Mouse (Mus musculus): Measurements from ENCODE around the gene Edf1. TPM values are rescaled to one million over a fixed set of nuclear protein-coding genes. Genes with fewer than 3 reads are reported as not detected.

Edf1 gene
- total and polyA plus RNA-seq, 3 experiments: 188 to 215 (median 202) TPM

GRCm38 (mm10) chr2:25560551-25560950, 2.9 kb downstream of the Edf1 start:
- peaks cover 25% of the 10 kb centered on the region for H3K79me2 ChIP-seq (replicated peaks; ENCODE audit: control insufficient read depth, extremely low read depth, insufficient read depth, poor library complexity, severe bottlenecking)
- H3K4me1 ChIP-seq (ENCODE audit: control insufficient read depth in 1 of 2, insufficient read depth in 2 of 2): peaks cover 11 to 22% of the 10 kb centered on the region in 2 experiments
- H3K9me3 ChIP-seq (replicated peaks; ENCODE audit: low read length): no peaks in the 10 kb centered on the region
- TF ChIP-seq HCFC1 (IDR thresholded peaks at IDR 0.05; ENCODE audit: low read depth, low read length): no peak
- no peak overlapping the region for H3K4me3 ChIP-seq (replicated peaks in 1 of 3; ENCODE audit: low read depth in 2 of 3, low read length in 2 of 3, poor library complexity in 1 of 3)
- no peak overlapping the region for H3K27ac ChIP-seq (ENCODE audit: insufficient read depth, low read depth)
- no peaks in the 10 kb centered on the region for H3K27me3 ChIP-seq (replicated peaks)
- no peak overlapping the region for H3K9ac ChIP-seq (ENCODE audit: insufficient read depth, low read depth)
- DNase-seq (ENCODE audit: extremely low read depth): no peak
- no peak overlapping the region for H3K4me2 ChIP-seq (ENCODE audit: insufficient read depth, low read depth, poor library complexity, severe bottlenecking)
- dilution Hi-C loops (cut with MboI; ENCODE audit: extremely low pct_ligation_motif_present, extremely low pct_unique_long_range_greater_than_20kb, low sequenced_read_pairs): no loop called here
- peaks cover 59 to 64% of the 10 kb centered on the region in 2 experiments for H3K36me3 ChIP-seq (replicated peaks in 1 of 2; ENCODE audit: control insufficient read depth in 1 of 2, insufficient read depth in 1 of 2, low read length in 1 of 2)
- in situ Hi-C loops (cut with MboI; ENCODE audit: low pct_ligation_motif_present, low pct_unique_long_range_greater_than_20kb, low sequenced_read_pairs): no loop called here

- H3K36me3 ChIP-seq (replicated peaks in 1 of 2; ENCODE audit: control insufficient read depth in 1 of 2, insufficient read depth in 1 of 2, low read length in 1 of 2): peaks cover 67 to 78% of the 10 kb centered on the region in 2 experiments
- H3K4me3 ChIP-seq (replicated peaks in 1 of 3; ENCODE audit: low read depth in 2 of 3, low read length in 2 of 3, poor library complexity in 1 of 3): no peak overlapping the region
- H3K27ac ChIP-seq (ENCODE audit: insufficient read depth, low read depth): no peak overlapping the region
- H3K9ac ChIP-seq (ENCODE audit: insufficient read depth, low read depth): no peak overlapping the region
- dilution Hi-C loops (cut with MboI; ENCODE audit: extremely low pct_ligation_motif_present, extremely low pct_unique_long_range_greater_than_20kb, low sequenced_read_pairs) (no loop called here), in situ Hi-C loops (cut with MboI; ENCODE audit: low pct_ligation_motif_present, low pct_unique_long_range_greater_than_20kb, low sequenced_read_pairs) (no loop called here)
- H3K4me1 ChIP-seq (ENCODE audit: control insufficient read depth in 1 of 2, insufficient read depth in 2 of 2): peaks cover 8 to 15% of the 10 kb centered on the region in 2 experiments
- no peaks in the 10 kb centered on the region for H3K9me3 ChIP-seq (replicated peaks; ENCODE audit: low read length)
- peaks cover 25% of the 10 kb centered on the region for H3K79me2 ChIP-seq (replicated peaks; ENCODE audit: control insufficient read depth, extremely low read depth, insufficient read depth, poor library complexity, severe bottlenecking)
- TF ChIP-seq NRF1 (IDR thresholded peaks at IDR 0.05; ENCODE audit: low read depth, low read length): no peak
- no peak for TF ChIP-seq TBP (conservative IDR thresholded peaks at IDR 0.05; ENCODE audit: low read depth, low read length)
- no peak for TF ChIP-seq MAFK (IDR thresholded peaks at IDR 0.05; ENCODE audit: insufficient replicate concordance, low read length)
- no peak for TF ChIP-seq SIN3A (IDR thresholded peaks at IDR 0.05; ENCODE audit: low read length)
- TF ChIP-seq ZKSCAN1 (IDR thresholded peaks at IDR 0.05; ENCODE audit: borderline replicate concordance, low read depth, low read length): no peak
- TF ChIP-seq TCF12 (IDR thresholded peaks at IDR 0.05; ENCODE audit: low read depth, low read length): no peak
- no peak for TF ChIP-seq CTCF (conservative IDR thresholded peaks at IDR 0.05 in 1 of 2, IDR thresholded peaks at IDR 0.05 in 1 of 2; ENCODE audit: low read depth in 2 of 2, low read length in 2 of 2)
- TF ChIP-seq SMC3 (IDR thresholded peaks at IDR 0.05; ENCODE audit: low read depth, low read length): no peak
- TF ChIP-seq IRF4 (IDR thresholded peaks at IDR 0.05; ENCODE audit: low read depth, low read length): no peak
- TF ChIP-seq MXI1 (IDR thresholded peaks at IDR 0.05; ENCODE audit: low read depth, low read length): no peak
- TF ChIP-seq CHD2 (IDR thresholded peaks at IDR 0.05; ENCODE audit: low read length): no peak
- no peak for TF ChIP-seq HCFC1 (IDR thresholded peaks at IDR 0.05; ENCODE audit: low read depth, low read length)
- no peak for TF ChIP-seq EP300 (IDR thresholded peaks at IDR 0.05; ENCODE audit: low read length)
- TF ChIP-seq ZC3H11A (IDR thresholded peaks at IDR 0.05; ENCODE audit: low read depth, low read length): no peak
- TF ChIP-seq JUND (conservative IDR thresholded peaks at IDR 0.05; ENCODE audit: low read depth, low read length): no peak
- TF ChIP-seq KAT2A (IDR thresholded peaks at IDR 0.05; ENCODE audit: insufficient replicate concordance, low read length): no peak
- TF ChIP-seq RCOR1 (conservative IDR thresholded peaks at IDR 0.05; ENCODE audit: low read depth, low read length): no peak
- no peak for TF ChIP-seq PAX5 (IDR thresholded peaks at IDR 0.05; ENCODE audit: low read length)
- TF ChIP-seq E2F4 (IDR thresholded peaks at IDR 0.05; ENCODE audit: insufficient replicate concordance, low read depth, low read length): no peak
- no peak for TF ChIP-seq BHLHE40 (IDR thresholded peaks at IDR 0.05; ENCODE audit: low read depth, low read length)
- no peaks in the 10 kb centered on the region for H3K27me3 ChIP-seq (replicated peaks)
- DNase-seq (ENCODE audit: extremely low read depth): no peak
- H3K4me2 ChIP-seq (ENCODE audit: insufficient read depth, low read depth, poor library complexity, severe bottlenecking): no peak overlapping the region
These were observed 4.3 kb downstream of the Edf1 start for GRCm38 (mm10) chr2:25561946-25562345.
